Mouse (Mus musculus) common myeloid progenitor, adult 5-6 weeks (primary cell): ENCODE data around the gene Foxn1. TPM values are rescaled to one million over a fixed set of nuclear protein-coding genes. Genes with fewer than 3 reads are reported as not detected.

Experiments used
- ATAC-seq: replicated peaks from 2 replicates; pipeline ENCODE4 v1.8.0; 2016; ENCODE audit warnings: low read depth, mild to moderate bottlenecking, moderate TSS enrichment, inconsistent platforms; ENCODE audit not compliant: poor library complexity, severe bottlenecking
- total RNA-seq: library from RNA; stranded (forward); fragments of 200-1000, 187-1606 nt; gene quantifications from 2 replicates; pipeline ENCODE4 v1.2.3, GENCODE M21; 2017

Gene Foxn1
- total RNA-seq, 1 experiment from 2014 or later: not detected

- ATAC-seq: no peak
Observed at GRCm38 (mm10) chr11:78363309-78364007, 22.9 kb downstream of the Foxn1 start.

DNA sequence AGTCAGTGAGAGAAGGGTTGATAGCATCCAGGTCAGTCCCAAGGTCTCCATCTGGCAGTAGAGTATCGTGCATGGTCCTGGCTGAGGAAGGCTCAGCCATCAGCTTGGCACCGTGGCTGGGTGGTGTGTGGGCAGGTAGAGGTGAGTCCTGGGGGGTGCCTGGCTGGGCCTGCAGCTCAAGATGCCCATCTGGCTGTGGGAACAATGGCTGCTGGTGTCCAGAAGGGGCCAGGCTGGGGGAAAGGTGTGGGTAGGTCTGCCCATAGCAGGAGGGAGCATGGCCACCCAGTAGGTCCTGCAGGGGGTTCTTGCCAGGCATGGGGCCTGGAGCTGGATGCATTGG is 25.6 kb downstream of the Foxn1 start:
- ATAC-seq: no peak

DNA sequence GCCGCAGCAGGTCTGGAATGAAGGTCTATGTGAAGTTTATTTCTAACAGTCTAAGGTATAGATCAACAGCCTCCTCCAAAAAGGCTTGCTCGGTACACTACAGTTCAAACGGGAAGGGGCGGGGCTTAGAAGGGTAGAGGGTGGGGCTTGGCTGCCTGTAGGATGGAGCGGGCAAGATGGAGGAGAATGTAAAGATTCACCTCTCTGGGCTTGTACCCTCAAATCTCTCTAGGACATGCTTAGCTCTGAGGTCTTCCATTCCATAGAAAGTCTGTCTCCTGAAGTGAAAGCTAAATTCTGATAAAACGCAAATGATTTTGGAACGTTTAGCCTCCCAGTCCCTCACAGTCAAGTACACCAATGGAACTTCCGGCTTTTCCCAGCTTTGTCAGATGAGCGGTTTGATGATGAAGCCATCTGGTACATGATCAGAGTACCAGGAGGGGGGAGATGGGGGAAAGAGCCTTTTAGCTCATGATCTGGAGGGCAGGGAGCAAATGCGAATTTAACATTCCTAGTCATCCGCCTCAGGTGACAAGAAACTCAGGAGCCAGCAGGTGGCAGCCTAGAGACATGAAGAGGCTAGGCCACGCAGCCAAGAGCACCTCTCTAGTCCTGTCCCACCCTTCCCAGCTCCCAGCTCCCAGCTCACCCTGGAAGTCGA is 26.1 kb downstream of the Foxn1 start:
- peak; percentile 87 for ATAC-seq

- ATAC-seq: no peak
Observed at GRCm38 (mm10) chr11:78358330-78359007, 27.9 kb downstream of the Foxn1 start.

GRCm38 (mm10) chr11:78355471-78356238 is 30.7 kb downstream of the Foxn1 start:
- no peak for ATAC-seq

- ATAC-seq: no peak
Observed at GRCm38 (mm10) chr11:78354905-78355304, 31.5 kb downstream of the Foxn1 start.

DNA sequence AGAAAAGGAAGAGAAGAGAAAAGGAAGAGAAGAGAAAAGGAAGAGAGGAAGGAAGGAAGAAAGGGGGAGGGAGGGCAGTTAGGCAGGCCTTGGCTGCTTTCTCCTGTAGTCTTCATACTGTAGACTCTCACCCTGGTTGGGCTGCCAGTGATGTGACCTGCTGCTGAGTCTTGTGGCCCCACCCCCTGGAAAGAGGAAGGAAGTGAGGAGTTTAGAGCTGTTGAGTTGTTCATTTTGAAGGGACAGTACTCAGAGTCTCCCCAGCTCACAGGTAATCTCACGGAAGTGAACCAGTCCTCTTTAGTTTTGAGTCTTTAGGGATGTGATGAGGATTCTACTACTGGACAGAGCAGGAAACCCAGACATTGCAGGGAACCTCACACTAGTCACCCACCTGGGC is 33.3 kb downstream of the Foxn1 start:
- peak; percentile 77 for ATAC-seq

DNA sequence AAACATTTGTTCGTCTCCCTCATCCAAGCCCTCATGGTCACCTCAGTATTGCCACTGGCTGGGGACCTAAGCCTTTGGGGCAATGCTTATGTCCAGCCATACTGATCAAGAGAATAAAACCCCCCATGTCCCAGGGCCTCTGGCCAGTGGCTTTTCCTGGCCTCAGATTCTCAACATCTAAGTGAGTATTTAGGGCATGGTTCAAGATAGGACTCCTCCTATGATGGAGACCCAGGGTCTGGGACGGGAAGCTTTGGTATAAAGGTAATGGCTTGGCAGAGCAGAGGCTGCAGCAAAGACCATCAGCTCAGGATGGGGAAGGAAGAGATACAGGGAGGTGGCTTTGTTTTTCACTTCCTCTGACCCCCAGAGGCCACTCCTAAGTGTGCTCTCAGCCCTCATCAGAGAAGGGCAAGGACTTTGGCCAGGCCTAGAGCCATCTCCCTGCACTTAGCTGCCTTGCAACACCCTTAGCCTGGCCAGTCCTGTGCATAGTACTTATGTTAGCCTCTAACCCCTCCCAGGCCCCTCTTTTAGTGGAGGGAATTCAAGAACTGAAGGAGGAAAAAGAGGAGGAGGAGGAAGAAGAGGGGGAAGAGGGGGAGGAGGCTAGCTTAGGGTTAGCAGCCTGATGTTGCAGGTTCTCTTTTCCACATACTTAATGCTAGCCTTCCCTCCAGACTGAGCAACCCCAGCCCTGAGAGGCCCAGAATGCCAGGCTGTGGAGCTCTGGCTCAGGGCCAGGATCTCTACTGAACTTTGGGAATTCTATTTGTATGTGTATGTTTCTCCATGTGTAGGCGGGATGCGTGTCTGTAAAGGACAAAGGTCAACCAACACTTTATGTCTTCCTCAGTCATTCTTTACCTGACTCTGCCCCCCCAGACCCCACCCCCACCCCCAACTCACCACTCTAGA is 36.7 kb downstream of the Foxn1 start:
- no peak for ATAC-seq

- ATAC-seq: no peak
Observed at GRCm38 (mm10) chr11:78348474-78348873, 37.9 kb downstream of the Foxn1 start.

- no peak for ATAC-seq
Observed at GRCm38 (mm10) chr11:78347908-78348307, 38.5 kb downstream of the Foxn1 start.

GRCm38 (mm10) chr11:78347070-78347754 is 39.1 kb downstream of the Foxn1 start:
- ATAC-seq: 0 out of 2 replicates have a peak, but pooled peaks have one; percentile 5

DNA sequence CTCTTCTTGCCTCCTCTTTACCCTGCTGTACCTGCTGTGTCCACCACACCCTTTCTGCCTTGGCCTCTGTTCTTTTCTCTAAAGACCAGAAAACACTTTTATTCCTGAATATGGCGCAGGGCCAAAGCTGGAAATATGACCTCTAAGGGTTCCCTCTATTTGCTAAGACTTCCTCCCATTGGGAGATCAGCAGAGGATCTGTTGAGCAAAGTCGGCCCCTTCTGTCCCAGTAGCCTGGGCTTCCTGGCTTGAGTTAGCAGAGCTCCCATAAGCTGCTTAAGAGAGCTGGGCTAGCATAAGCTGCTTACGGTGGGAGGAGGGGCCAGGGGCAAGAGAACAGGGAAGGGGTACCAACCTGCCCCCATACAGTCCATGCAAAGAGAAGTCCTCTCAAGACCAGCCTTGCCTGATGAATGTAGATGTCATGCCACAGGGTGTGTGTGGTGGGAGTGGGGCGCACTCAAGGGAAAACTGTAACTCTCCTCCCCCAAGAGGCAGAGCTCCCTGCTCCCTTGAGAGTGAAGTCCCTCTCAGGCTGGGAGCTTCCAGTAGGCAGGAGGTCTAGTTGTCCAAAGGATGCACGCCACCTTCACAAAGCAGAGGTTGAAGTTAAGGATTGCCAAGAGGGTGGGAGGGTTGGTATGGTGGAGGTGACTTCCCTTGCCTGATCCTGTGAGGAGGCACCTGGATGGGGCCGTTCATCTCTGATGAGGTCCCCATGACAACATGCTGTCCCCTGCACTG is 39.9 kb downstream of the Foxn1 start:
- ATAC-seq: no peak

- peak; percentile 64 for ATAC-seq
Observed at GRCm38 (mm10) chr11:78345801-78346200, 40.6 kb downstream of the Foxn1 start.

GRCm38 (mm10) chr11:78344890-78345715 is 41.3 kb downstream of the Foxn1 start:
- ATAC-seq: peak; percentile 2; the same call in 1 of the 2 replicates

- no peak for ATAC-seq
Observed at GRCm38 (mm10) chr11:78344328-78344889, 41.9 kb downstream of the Foxn1 start.

GRCm38 (mm10) chr11:78343381-78344327 is 42.7 kb downstream of the Foxn1 start, which contains the start of gene Unc119:
Gene Unc119, plus strand, starts transcription at chr11:78343482.
- peak; percentile 25 for ATAC-seq
